Mouse (Mus musculus) frontal cortex, adult (tissue): Measurements from ENCODE around the gene Tspan10.
"Not testable (repeated sequence)": the region's sequence is repeated elsewhere in the genome, so short reads cannot be mapped to it uniquely, and the experiment has no call there.

Source experiments
- ATAC-seq: cut with Nextera tagmentation; 2 replicates; pipeline ENCODE4 v1.9.2; 2017; ENCODE audit warnings: mild to moderate bottlenecking, moderate library complexity, mixed read lengths; ENCODE audit not compliant: low TSS enrichment

The Tspan10 gene

DNA sequence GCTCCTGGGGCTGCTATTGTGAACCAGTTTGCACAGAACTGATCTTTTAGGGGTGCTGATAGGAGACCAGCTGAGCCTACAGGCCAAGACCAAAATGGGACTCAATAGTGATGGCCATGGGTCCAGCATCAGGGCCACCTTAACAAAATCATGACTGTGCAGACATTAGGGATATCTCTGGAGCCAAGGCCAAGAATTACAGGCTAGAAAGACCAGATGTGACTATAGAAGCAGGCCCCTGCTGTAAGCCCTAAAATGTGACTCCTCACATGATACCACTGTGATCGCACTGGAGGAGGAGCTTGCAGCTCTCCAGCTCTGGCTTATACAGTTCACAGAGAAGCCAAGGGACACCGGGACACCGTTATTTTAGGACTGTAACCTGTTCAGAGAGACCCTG, at the start of gene Tspan10:
Tspan10 (plus strand) TSS at position 301 of the 400 bp plus-strand sequence.
- no peak for ATAC-seq

DNA sequence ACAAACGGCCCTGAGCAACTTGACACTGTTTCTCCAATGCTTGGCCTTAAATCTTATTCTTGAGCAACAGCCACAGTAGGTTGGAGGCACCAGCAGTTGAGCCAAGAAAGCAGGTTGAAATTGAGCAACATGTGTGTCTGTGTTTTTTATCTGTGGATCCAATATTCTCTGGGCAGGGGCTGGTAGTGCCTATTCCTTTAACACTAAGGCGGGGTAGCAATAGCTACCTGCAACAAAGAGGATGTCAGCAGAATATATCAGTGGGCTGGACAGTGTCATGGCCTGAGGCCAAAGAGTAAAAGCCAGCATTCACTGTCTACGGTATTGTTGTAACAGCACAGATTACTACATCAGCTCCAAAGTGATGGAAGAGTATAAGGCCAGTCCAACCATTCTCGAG, 46.8 kb upstream of the Tspan10 start:
- no peak for ATAC-seq

DNA sequence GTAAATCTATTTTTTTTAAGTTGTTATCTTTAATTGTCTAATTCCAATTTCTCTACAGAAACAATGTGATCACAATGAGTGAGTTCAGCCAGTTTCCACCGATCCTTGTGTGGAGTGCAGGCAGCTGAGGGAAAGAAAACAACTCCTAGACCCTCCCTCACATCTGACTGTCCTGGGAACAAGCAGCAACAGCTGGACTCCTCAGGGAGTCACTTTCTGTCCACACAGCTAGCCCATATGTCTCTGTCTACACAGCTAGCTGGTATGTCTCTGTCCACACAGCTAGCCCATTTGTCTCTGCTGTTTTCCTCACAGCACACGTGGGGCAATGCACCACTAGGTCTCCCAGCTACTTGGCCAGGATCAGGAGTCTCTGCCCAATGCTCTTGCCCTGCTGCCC, 44.8 kb upstream of the Tspan10 start:
- no peak for ATAC-seq

DNA sequence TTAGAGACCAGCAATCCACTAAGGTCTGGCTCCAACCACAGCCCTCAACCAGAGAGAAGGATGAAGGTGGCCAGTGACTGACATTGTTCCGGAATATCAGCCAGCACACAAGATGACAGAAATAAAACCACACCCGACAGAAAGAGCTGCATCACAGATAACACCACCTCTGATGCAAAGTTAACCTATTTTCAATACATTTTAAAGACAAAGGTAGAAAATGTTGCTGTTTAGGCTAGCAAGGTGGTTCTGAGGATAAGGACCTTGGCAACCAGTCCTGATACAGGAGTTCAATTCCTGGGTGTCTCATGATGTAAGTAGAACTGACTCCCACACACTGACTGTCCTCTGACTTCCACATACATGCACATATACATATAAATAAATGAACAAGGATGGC, 43.1 kb upstream of the Tspan10 start:
- no peak for ATAC-seq

DNA sequence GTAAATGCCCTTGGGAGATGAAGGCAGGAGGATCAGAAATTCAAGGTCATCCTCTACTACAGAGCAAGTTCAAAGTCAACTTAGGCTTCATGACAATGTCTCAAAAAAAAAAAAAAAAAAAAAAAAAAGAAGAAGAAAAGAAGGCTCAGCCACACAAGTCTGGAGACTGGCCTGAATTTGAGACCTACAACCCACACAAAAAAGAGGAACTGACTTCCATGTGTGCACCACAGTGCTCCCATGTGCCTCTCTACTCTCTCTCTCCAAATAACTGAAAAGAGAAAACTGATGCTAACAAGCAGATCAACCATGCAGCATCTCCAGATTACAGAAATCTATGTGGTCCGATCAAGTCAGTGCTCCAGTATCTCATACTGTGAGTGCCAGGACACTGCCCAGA, 37.6 kb upstream of the Tspan10 start:
- ATAC-seq, result no peak

DNA sequence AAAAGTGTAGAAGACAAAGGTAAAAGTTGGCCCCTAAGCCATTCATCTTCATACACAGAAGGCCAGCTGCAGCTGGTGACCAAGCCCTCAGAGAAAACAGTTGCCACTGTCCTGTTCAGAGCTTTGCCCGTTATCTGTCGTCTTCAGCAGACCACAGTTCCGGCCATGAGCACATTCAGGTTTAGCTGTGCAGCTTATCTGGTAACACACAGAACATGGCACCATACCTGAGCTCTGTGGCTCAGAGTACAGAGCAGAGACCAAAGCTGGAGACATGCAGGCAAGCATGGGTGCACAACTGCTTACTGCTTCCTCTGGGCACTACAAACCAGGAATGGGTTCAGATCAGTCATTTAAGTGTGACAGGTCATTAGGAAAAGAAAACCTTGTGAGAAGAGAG, 36.6 kb upstream of the Tspan10 start:
- ATAC-seq, result no peak

DNA sequence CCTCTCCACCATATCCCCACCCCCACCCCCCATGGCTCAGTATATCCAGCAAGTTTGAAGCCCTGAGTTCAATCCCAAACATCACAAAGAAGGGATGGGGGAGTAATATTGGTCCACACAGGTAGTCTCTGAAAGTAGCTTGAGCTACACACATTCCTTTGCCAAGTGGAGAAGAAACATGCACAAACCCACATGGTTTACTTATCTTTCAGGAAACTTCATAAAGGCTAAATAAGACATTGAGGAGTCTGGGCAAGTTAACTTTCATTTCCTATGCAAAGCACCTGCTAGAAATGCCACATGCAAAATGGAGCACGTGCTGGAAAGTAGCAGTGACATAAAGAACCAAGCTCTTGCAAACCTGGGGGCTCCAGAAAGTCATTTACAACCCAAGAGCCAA, 36.0 kb upstream of the Tspan10 start:
- ATAC-seq, result no peak

DNA sequence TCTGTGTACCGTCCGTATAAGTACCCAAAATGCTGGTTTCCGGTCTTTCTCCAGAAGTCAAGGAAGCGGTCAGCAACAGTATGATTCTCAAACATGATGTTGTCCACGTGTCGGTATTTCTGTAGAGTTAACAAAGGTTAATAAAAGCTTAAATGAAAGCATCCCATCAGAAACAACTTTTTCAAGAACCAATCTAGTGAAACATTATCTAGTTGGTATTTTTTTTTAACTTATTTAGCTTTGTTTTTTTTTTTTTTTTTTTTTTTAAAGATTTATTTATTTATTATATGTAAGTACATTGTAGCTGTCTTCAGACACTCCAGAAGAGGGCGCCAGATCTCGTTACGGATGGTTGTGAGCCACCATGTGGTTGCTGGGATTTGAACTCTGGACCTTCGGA, 28.8 kb upstream of the Tspan10 start:
- not testable (repeated sequence) for ATAC-seq

DNA sequence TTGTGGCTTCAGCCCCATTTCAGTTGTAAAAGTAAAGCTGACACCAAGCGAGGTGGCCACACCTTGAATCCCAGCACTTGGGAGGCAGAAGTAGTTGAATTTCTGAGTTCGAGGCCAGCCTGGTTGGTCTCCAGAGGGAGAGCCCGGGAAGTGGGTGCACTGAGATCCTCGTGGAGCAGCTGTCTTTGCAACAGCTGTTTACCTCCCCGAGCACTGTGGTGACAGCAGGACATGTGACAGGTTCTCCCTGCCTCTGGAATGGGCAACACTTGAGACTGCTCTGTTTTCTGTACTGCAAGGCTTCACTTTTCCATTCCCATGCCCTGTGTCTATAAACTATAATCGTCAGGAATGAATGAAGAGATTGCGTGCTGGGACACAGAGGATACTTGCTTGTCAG, 24.6 kb upstream of the Tspan10 start:
- ATAC-seq, result no peak

DNA sequence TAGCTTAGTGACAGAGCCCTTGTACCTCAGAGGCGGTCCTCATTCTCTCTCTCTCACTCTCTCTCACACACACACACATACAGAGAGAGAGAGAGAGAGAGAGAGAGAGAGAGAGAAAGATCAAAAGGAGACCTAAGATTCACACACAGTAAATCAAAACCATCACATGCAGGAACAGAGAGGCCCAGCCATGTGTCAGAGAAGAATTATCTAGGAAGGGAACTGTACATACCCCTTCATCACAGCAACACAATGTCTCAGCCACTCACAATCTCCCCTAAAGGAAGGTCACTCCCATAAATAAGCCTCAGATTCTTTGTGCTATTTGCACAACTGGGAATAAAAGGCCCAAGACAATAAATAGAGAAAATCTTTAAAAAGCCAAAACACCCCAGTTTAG, 23.9 kb upstream of the Tspan10 start:
- ATAC-seq, result no peak

DNA sequence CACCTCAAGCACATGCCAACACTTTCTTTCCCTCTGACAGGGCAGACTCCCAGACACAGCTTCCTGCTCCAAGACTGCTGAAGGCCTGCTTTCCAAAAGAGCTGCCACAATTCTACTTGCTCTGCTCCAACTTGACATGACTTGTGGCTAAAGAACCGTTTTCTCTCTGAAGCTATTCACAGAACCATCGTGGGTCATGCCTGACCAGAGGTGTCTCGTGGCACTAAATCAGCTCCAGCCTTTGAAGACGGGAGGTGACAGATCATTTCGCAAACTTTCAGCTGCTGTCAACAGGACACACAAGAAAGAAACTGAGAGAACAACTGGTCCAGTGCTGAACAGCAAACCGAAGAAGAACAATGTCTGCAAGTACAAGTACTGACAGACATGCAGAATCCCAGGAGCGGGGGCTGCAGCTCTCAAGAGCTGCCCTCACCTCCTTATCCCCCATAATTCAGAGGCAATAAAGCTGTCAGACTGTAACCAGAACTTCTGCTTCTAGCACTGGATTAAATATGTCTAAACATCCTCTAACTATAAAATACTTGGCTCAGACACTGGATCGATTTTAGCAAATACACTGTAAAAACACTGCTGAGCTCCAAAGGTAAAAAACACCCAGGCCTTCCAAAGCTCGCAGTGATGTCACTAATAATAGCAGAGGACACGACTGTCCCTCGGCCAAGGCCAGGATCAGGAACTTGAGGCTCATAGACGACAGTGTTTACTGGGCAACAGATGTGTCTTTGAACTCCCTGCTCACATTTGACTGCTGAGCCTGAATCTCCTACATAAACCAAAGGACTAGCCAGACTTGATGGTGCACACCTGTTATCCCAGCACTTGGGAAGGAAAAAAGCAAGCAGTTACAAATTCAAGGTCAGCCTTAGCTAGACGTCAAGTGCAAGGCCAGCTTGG, 19.5 kb upstream of the Tspan10 start:
- no peak for ATAC-seq

DNA sequence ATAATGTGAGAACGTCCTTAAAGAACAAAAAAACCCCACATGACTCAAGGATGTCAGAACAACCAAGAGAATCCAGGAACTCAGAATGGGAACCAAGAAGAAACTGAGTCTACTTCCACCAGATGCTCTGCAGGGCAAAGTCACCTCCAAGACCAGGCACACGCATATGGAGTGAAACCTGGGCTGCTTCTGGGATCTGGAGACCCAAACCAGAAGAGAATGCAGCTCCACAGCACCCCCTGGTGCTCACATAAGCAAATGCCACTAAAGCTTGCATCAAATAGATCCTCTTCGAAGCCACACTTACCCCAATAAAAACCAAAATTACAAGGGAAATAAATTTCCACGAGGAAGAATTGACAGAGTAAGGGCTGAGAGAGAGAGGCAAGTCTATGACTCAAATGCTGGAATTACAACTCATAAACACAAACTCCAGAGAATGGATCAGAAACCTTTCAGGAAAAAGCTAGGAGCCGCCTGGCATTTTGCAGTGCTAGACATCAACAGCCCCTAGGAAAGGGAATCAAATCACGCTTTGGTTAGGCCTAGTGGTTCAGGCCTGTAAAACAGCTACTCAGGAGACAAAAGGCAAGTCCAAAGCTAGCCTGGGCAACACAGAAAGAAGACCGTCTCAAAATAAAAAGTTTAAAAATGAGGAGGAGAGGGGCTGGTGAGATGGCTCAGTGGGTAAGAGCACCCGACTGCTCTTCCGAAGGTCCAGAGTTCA, 18.7 kb upstream of the Tspan10 start:
- ATAC-seq, result no peak; the same call in 1 of the 2 replicates

DNA sequence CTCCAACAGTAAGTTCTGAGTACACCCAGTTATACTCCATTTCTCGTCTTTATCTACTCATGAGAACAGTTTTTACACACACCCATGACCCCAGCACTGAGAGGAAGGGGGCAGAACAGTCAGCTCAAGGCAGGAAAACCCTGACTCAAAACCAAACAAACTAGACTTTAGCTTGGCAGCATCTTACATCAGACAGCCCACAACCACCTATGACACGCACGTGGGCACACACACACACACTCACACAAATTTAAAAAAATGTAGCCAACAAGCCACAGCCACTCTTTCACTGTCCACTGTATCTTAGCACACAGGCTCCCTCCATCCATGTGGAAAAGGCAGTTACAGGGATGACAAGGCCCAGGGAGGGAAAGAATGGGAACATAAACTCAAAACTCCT, 15.7 kb upstream of the Tspan10 start:
- no peak for ATAC-seq

DNA sequence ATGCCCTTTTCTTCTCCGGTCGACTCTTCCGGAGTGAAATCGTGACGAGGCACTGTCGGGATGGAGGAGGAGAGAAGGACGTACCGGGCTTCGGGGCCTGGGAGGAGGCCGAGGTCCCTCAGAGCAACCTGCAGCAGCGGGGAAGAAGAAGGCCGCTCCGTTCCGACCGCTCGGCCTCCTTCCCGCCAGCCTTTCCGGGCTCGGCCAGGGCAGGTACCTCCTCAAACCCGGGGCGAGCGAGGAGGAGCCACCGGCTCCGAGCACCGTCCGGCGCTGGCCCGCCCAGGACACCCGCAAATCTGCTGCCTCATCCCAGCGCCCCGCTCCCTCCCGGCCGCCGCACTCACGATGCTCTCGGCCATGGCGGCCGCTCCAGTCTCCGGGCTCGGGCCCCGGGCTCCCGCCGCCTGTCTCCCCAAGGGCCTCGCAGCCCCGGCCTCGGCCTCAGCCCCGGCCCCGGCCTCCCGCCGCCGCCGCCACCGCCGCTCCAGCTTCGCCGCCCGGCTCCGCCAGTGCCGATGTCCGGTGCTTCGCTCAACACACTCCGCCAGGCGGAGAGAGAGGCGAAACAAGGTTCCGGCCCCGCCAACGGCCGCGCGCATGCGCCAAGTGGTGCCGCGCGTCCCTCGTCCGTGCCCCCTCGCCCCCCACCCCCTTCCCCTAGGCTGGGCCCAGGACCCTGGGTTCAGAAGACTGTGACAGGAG, 5.1 kb upstream of the Tspan10 start, which contains the start of gene Nploc4:
Nploc4 (minus strand) TSS at position 557 of the 705 bp plus-strand sequence.
- ATAC-seq, result peak; percentile 52; the same call in 1 of the 2 replicates

DNA sequence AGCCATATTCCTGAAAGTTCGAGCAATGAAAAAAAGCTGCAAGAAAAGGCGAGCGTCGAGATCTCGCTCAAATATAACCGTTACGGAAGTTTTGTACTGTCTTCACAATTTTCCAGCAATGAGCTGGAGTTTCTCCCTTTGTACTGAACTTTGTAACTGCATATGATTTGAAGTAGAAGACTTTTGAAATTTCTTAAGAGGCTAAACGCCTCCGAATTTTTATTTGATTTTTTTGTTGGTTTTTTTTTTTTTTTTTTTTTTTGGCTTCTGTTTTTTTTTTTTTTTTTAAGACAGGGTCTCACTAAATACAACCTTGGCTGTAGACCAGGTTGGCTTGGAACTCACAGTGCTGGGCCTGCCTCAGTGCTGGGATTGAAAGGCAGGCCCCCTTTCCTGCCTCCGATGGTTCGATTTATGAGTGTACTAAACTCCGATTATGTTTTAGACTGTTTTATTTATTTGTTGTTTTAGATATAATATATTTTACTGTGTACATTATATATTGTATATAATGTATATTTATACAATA, 4.5 kb upstream of the Tspan10 start:
- ATAC-seq, result no peak

DNA sequence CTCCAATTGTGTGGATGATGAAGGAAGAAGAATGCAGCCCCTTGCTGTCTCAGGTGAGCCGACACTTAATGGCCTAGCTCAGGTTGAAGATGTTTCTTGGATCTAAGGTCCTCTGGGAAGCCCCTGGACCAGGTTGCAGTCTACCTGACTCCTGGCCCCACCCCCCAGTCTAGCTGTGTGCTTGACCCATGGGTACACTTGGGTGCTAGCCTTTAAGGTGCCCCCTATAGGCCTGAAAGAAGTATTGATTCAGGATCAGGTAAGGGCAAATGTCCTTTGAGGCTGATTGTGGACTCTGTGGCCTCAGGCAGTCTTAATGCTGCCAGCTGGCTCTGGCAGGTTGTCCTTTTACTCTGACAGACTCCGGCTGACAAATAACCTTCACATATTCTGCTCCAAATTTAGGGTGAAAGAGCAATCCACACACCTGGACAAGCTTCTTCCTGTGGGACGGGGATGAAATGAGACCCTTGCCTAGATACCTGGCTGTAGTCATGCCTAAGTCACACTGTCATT, 379 bp downstream of the Tspan10 start:
- no peak for ATAC-seq

DNA sequence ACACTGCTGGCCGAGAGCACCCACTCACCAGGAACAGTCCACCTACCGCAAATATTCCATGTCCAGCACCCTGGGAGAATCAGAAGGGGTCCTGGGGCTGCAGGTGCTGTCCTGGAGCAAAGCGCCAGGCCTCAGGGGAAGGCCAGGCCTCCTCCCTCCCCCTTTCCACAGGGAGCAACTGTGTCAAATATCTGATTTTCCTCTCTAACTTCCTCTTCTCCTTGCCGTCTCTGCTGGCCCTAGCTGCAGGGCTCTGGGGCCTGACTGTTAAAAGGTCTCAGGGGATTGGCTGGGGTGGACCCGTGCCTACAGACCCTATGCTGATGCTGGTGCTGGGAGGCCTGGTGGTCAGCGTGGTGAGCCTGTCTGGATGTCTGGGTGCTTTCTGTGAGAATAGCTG, 1.7 kb downstream of the Tspan10 start:
- no peak for ATAC-seq

DNA sequence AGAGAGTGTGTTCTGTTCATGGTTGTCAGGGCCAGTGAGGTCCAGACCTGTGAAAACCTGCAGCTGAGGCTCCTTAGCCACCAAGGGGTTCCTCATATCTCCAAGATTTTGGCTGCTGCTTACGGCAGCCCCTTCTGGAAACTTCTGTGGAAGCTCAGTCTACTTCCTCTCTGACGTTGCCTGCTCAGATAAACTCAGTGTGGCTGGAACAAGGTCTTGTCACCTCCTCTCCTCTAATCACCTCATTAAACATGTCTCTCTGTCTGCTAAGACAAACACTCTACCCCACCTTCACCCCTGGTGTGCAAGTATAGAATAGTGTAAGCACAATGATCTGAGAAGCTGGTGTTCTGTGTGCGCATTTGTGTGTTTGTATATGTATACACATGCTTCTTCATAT, 3.0 kb downstream of the Tspan10 start:
- no peak for ATAC-seq

DNA sequence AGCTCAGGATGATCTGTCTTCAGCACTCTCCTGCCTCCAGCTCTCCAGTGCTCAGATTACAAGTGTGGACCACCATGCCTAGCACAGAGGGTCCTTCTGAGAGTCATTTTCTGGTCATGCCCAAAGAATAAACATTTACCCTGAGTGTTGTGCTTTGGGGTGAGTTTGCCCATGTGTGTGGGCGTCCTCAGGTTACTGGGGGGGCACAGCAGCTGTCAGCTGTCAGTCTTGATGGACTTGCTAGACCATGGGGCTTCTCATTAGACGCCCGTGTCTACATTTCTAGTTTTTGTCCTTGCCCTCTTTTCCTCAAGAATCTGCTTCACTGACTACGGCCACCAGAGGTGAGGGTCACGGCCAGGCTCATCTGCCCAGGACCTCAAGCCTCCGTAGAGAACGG, 4.7 kb downstream of the Tspan10 start:
- ATAC-seq, result no peak

DNA sequence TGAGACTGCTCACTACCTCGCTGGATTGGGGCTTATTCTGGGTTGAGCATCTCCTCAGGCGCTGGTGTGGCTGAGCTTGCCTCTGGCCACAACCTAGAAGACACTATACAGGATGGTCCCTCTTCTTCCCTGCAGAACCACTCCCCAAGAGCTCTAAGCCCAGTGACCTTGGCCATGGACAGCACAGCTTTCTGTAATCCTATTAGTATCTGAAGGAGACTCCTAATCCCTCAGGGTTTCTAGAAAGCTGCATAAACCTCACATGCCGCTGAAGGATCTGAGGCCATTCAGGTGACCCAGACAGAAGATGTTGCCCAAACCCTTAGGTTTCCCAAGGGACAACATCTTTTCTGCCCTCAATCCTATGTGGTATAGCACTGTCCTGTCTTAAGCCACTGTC, 9.8 kb downstream of the Tspan10 start:
- no peak for ATAC-seq

DNA sequence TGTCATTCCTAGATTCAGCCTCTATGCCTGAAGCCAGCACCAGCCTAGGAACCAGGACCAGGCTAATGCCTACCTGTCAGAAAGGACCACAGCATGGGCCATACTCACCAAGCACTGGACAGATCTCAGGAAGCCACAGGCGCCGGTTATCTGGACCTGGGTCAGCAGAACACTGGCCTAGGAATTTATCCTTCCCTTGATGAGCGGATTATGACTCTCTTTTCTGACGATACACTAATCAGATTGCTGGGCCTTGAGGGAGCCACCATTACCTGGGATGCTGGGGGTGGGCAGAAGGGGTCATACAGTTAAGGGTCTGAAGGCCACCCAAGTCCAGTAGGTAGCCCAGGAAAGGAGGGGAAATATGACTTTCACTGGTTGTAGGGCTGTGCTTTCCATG, 10.9 kb downstream of the Tspan10 start, which contains the start of gene Pde6g:
Pde6g (minus strand) TSS at position 195 of the 400 bp plus-strand sequence.
- ATAC-seq, result no peak

DNA sequence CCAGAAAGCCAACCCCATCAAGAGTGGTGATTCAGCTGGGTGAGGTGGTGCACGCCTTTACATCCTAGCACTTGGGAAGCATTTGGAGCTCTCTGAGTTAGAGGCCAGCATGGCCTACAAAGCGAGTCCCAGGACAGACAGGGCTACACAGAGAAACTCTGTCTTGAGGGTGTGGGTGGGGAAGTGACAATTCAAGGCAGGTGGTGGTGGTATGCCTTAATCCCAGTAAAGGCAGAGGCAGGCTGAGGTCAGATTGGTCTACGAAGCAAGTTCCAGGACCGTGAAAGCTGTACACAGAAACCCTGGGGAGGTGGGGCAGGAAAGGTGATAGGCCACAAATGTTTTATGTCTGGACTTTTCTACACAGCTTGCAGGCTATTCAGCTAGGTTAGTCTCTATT, 12.5 kb downstream of the Tspan10 start:
- ATAC-seq, result no peak
